Mouse (Mus musculus) MEL (cell line): ENCODE results near the gene Bicdl1. TPM values are rescaled to one million over a fixed set of nuclear protein-coding genes. Genes with fewer than 3 reads are reported as not detected.

Experiments used
- DNase-seq: peaks from one replicate; pipeline ENCODE4 v3.0.0; 2011; ENCODE audit warnings: low read depth, low spot score
- H3K27ac ChIP-seq: 2 replicates; pipeline ENCODE4 v1.5.1; 2012; ENCODE audit warnings: low read depth, mild to moderate bottlenecking, control low read depth, low read length, moderate library complexity; ENCODE audit not compliant: control insufficient read depth
- H3K27me3 ChIP-seq, 2 experiments: fragments of 150-350 bp in 1 of 2; sonication (generic) in 1 of 2; 2 replicates each; pipeline ENCODE4 v1.6.1; 2012; ENCODE audit warnings: low read length in 2 of 2, mild to moderate bottlenecking in 2 of 2, improper control_type of control experiment in 1 of 2, moderate library complexity in 1 of 2; ENCODE audit not compliant: insufficient read depth in 2 of 2, control insufficient read depth in 1 of 2
- H3K36me3 ChIP-seq, 2 experiments: 2 replicates each; pipeline ENCODE4 v1.6.1; 2012 to 2014; ENCODE audit warnings: low read length in 2 of 2, improper control_type of control experiment in 1 of 2, inconsistent platforms in 1 of 2, mild to moderate bottlenecking in 1 of 2; ENCODE audit not compliant: insufficient read depth in 2 of 2, control insufficient read depth in 1 of 2
- H3K4me1 ChIP-seq, 2 experiments: fragments of 150-350 bp in 1 of 2; sonication (generic) in 1 of 2; 2 replicates each; pipeline ENCODE4 v1.6.1; 2012; ENCODE audit warnings: low read length in 2 of 2, improper control_type of control experiment in 1 of 2, mild to moderate bottlenecking in 1 of 2; ENCODE audit not compliant: insufficient read depth in 2 of 2, control insufficient read depth in 1 of 2
- H3K4me3 ChIP-seq, 2 experiments: fragments of 150-350 bp in 1 of 2; sonication (generic) in 1 of 2; 2 replicates each; pipeline ENCODE4 v1.5.1; 2012; ENCODE audit warnings: low read depth in 2 of 2, low read length in 2 of 2, mild to moderate bottlenecking in 2 of 2, moderate library complexity in 2 of 2, control low read depth in 1 of 2, improper control_type of control experiment in 1 of 2; ENCODE audit not compliant: control insufficient read depth in 1 of 2, insufficient read depth in 1 of 2
- H3K79me2 ChIP-seq: 2 replicates; pipeline ENCODE4 v1.6.1; 2012; ENCODE audit warnings: mild to moderate bottlenecking, low read length, moderate library complexity; ENCODE audit not compliant: control insufficient read depth, poor library complexity, insufficient read depth
- H3K9ac ChIP-seq: 2 replicates; pipeline ENCODE4 v1.6.1; 2012; ENCODE audit warnings: low read depth, mild to moderate bottlenecking, control low read depth, low read length, moderate library complexity; ENCODE audit not compliant: control insufficient read depth, poor library complexity, severe bottlenecking
- H3K9me3 ChIP-seq: fragments of 150-350 bp; sonication (generic); replicated peaks from 2 replicates; pipeline ENCODE4 v1.6.1; 2012; ENCODE audit warnings: mild to moderate bottlenecking, low read length, improper control_type of control experiment, moderate library complexity; ENCODE audit not compliant: insufficient read depth
- E2F4 ChIP-seq: IDR thresholded peaks from 2 replicates; pipeline ENCODE4 v1.6.1; 2011; ENCODE audit warnings: low read depth, low read length, improper control_type of control experiment, borderline replicate concordance
- ELF1 ChIP-seq: IDR thresholded peaks from 2 replicates; pipeline ENCODE4 v1.6.1; 2014; ENCODE audit warnings: low read depth, mild to moderate bottlenecking, inconsistent platforms, low read length, improper control_type of control experiment, moderate library complexity
- ETS1 ChIP-seq: IDR thresholded peaks from 2 replicates; pipeline ENCODE4 v1.6.1; 2012; ENCODE audit warnings: low read depth, mild to moderate bottlenecking, inconsistent platforms, low read length, improper control_type of control experiment, moderate library complexity
- JUND ChIP-seq: IDR thresholded peaks from 2 replicates; pipeline ENCODE4 v1.6.1; 2011; ENCODE audit warnings: low read depth, mild to moderate bottlenecking, improper control_type of control experiment, low read length
- MYB ChIP-seq: IDR thresholded peaks from 2 replicates; pipeline ENCODE4 v1.6.1; 2011; ENCODE audit warnings: mild to moderate bottlenecking, low read depth, low read length, improper control_type of control experiment
- POLR2A ChIP-seq, 2 experiments: IDR thresholded peaks; 2 replicates each; pipeline ENCODE4 v1.6.1; 2011 to 2012; ENCODE audit warnings: low read length in 2 of 2, mild to moderate bottlenecking in 2 of 2, control low read depth in 1 of 2, improper control_type of control experiment in 1 of 2, low read depth in 1 of 2, moderate library complexity in 1 of 2; ENCODE audit not compliant: control insufficient read depth in 1 of 2, insufficient read depth in 1 of 2, poor library complexity in 1 of 2
- POLR2AphosphoS2 ChIP-seq: IDR thresholded peaks from 2 replicates; pipeline ENCODE4 v1.6.1; 2011; ENCODE audit warnings: low read length, improper control_type of control experiment
- POLR2AphosphoS5 ChIP-seq: IDR thresholded peaks from 2 replicates; pipeline ENCODE4 v1.6.1; 2012; ENCODE audit warnings: low read depth, borderline replicate concordance, mild to moderate bottlenecking, inconsistent platforms, low read length, moderate library complexity, mixed read lengths
- RCOR1 ChIP-seq: IDR thresholded peaks from 2 replicates; pipeline ENCODE4 v1.6.1; 2012; ENCODE audit warnings: low read depth, mild to moderate bottlenecking, inconsistent platforms, low read length, improper control_type of control experiment
- SIN3A ChIP-seq: IDR thresholded peaks from 2 replicates; pipeline ENCODE4 v1.6.1; 2012; ENCODE audit warnings: low read length, improper control_type of control experiment, inconsistent platforms
- TBP ChIP-seq: IDR thresholded peaks from 2 replicates; pipeline ENCODE4 v1.8.0; 2011; ENCODE audit warnings: low read depth, low read length, improper control_type of control experiment
- USF1 ChIP-seq: IDR thresholded peaks from 2 replicates; pipeline ENCODE4 v1.6.1; 2014; ENCODE audit warnings: low read depth, mild to moderate bottlenecking, inconsistent platforms, low read length, improper control_type of control experiment, moderate library complexity
- ZKSCAN1 ChIP-seq: IDR thresholded peaks from 2 replicates; pipeline ENCODE4 v1.6.1; 2012; ENCODE audit warnings: low read depth, mild to moderate bottlenecking, inconsistent platforms, low read length, improper control_type of control experiment, moderate library complexity
- ZMIZ1 ChIP-seq: IDR thresholded peaks from 2 replicates; pipeline ENCODE4 v1.6.1; 2012; ENCODE audit warnings: low read depth, mild to moderate bottlenecking, inconsistent platforms, low read length, improper control_type of control experiment, moderate library complexity
- polyA plus RNA-seq, 2 experiments: library from polyadenylated mRNA; stranded (reverse) in 1 of 2; unstranded in 1 of 2; fragments of >175 nt in 1 of 2; fragments of >200 nt in 1 of 2; gene quantifications; 2 replicates each; pipeline versions ENCODE4 v1.2.1 to v1.2.4; 2012; ENCODE audit warnings: low replicate concordance in 2 of 2, low read depth in 1 of 2; ENCODE audit not compliant: insufficient read length in 2 of 2, insufficient read depth in 1 of 2, missing spikeins in 1 of 2
- total RNA-seq: library from RNA; depleted of rRNA; stranded (reverse); fragments of 300-350 nt; gene quantifications from 2 replicates; pipeline ENCODE4 v1.2.3, GENCODE M21; 2012

Gene Bicdl1
- total and polyA plus RNA-seq, 3 experiments, result 3.5 to 13.4 TPM; not detected in 1

DNA sequence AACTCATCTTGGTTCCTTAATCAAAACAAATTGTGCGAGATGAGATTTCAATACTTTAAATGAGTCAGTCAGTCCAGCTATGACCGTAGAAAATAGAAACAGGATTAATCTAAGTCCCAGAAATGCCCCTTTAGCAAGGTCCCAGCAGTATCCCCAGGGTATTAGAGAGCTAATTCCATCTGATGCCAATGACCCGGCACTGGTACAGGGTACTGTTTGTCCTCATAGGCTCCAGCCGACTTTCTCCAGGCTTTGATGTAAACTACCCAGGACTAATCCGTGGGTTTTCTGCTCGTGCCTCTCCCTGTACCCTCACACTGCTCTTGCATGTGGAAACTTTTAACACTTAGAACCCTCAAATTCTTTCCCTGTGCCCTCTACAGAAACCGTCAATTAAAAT lies 44.7 kb downstream of the Bicdl1 start:
- TF ChIP-seq ELF1 (no peak), TBP (no peak), MYB (no peak), ZMIZ1 (no peak), USF1 (no peak), POLR2A (IDR thresholded peaks at IDR 0.05; ENCODE audit: control insufficient read depth in 1 of 2, insufficient read depth in 1 of 2, low read depth in 1 of 2, low read length in 2 of 2, poor library complexity in 1 of 2) (no peak), POLR2AphosphoS2 (no peak), SIN3A (no peak), E2F4 (no peak)
- TF ChIP-seq, all 39 proteins: peak for 0
- no peak for DNase-seq
- Histone ChIP-seq H3K4me3 (no peak overlapping the region), H3K27ac (no peak overlapping the region), H3K79me2 (no peaks in the 10 kb centered on the region), H3K4me1 (no peaks in the 10 kb centered on the region), H3K36me3 (no peaks in the 10 kb centered on the region), H3K27me3 (no peaks in the 10 kb centered on the region), H3K9ac (no peak overlapping the region), H3K9me3 (no peaks in the 10 kb centered on the region)

DNA sequence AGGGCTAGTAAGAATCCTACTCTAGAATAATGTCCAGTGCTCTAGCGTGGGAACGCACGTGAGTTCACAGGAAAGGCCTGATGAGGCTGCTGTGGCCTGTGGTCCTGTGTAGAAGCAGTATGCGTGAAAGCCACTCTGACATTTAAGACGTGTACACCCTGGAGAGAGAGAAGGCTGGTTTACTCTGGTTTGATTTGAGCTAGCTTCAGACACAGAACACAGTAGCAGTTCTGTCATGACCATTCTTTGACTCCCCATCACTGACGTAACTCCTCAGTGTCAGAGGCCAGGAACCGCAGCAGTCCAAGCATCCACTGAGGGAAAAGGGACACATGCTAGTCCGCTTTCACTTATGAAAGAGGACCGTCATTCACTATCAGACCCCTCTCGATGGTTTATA lies 46.3 kb downstream of the Bicdl1 start:
- H3K4me3 ChIP-seq, result no peak overlapping the region
- no peaks in the 10 kb centered on the region for H3K27me3 ChIP-seq
- H3K27ac ChIP-seq, result no peak overlapping the region
- H3K79me2 ChIP-seq, result no peaks in the 10 kb centered on the region
- no peak overlapping the region for H3K9ac ChIP-seq
- H3K36me3 ChIP-seq, result no peaks in the 10 kb centered on the region
- TF ChIP-seq ZKSCAN1 (no peak), TBP (no peak)
- H3K4me1 ChIP-seq, result no peaks in the 10 kb centered on the region
- no peaks in the 10 kb centered on the region for H3K9me3 ChIP-seq
- DNase-seq, result no peak

DNA sequence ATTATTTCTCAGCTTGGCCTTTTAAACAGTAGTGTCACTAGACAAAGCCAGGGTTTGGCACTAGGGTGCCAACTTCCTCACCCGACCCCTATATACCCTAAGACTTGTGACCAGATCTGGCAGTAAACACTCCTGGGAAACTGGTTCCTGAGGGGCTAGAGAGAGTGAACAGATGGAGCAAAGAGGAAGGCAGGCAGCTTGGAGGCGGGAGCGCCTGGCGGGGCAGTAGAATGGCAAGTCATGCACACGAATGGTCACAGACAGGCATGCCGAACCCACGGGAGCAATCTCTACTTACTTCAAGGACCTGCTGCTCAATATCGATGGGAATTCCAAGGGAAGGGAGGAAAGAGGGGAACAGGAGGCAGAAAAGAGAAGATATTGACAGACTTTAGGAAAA lies 59.6 kb downstream of the Bicdl1 start:
- no peak for DNase-seq
- Histone ChIP-seq H3K4me3 (no peak overlapping the region), H3K9me3 (no peaks in the 10 kb centered on the region), H3K27me3 (no peaks in the 10 kb centered on the region), H3K36me3 (no peaks in the 10 kb centered on the region), H3K9ac (no peak overlapping the region), H3K27ac (no peak overlapping the region), H3K79me2 (no peaks in the 10 kb centered on the region), H3K4me1 (no peaks in the 10 kb centered on the region)
- TF ChIP-seq POLR2AphosphoS5 (no peak), ETS1 (no peak), POLR2A (IDR thresholded peaks at IDR 0.05; ENCODE audit: control insufficient read depth in 1 of 2, insufficient read depth in 1 of 2, low read depth in 1 of 2, low read length in 2 of 2, poor library complexity in 1 of 2) (no peak), USF1 (no peak), E2F4 (no peak), RCOR1 (no peak), JUND (no peak)
